Mouse (Mus musculus) CH12.LX (cell line): ENCODE results near the gene Atp8a2. TPM values are rescaled to one million over a fixed set of nuclear protein-coding genes. Genes with fewer than 3 reads are reported as not detected.

ENCODE experiments used
- DNase-seq: peaks from one replicate; pipeline ENCODE4 v3.0.0-alpha.2; 2013; ENCODE audit errors: extremely low read depth
- H3K27ac ChIP-seq: 2 replicates; pipeline ENCODE4 v1.5.1; 2012; ENCODE audit warnings: low read depth, mild to moderate bottlenecking, control low read depth, moderate library complexity; ENCODE audit not compliant: insufficient read depth
- H3K27me3 ChIP-seq: replicated peaks from 2 replicates; pipeline ENCODE3; 2012; ENCODE audit warnings: inconsistent platforms
- H3K36me3 ChIP-seq, 2 experiments: replicated peaks in 1 of 2; 2 replicates each; pipeline versions ENCODE3 to v1.6.1; 2012; ENCODE audit warnings: inconsistent platforms in 1 of 2, low read length in 1 of 2, mild to moderate bottlenecking in 1 of 2, mixed read lengths in 1 of 2, moderate library complexity in 1 of 2; ENCODE audit not compliant: control insufficient read depth in 1 of 2, insufficient read depth in 1 of 2
- H3K4me1 ChIP-seq, 2 experiments: 2 replicates each; pipeline ENCODE4 v1.6.1; 2012; ENCODE audit warnings: inconsistent platforms in 1 of 2, moderate library complexity in 1 of 2; ENCODE audit not compliant: insufficient read depth in 2 of 2, control insufficient read depth in 1 of 2
- H3K4me2 ChIP-seq: 2 replicates; pipeline ENCODE4 v1.6.1; 2012; ENCODE audit warnings: low read depth, mild to moderate bottlenecking, control low read depth; ENCODE audit not compliant: poor library complexity, insufficient read depth, severe bottlenecking
- H3K4me3 ChIP-seq, 3 experiments: fragments of 150-350 bp in 1 of 3; sonication (generic) in 1 of 3; replicated peaks in 1 of 3; 2 replicates each; pipeline versions ENCODE3 to v1.5.1; 2011 to 2012; ENCODE audit warnings: low read depth in 2 of 3, low read length in 2 of 3, mild to moderate bottlenecking in 2 of 3, moderate library complexity in 2 of 3, control low read depth in 1 of 3, improper control_type of control experiment in 1 of 3, inconsistent platforms in 1 of 3, mixed read lengths in 1 of 3; ENCODE audit not compliant: poor library complexity in 1 of 3
- H3K79me2 ChIP-seq: replicated peaks from 2 replicates; pipeline ENCODE4 v1.6.1; 2012; ENCODE audit warnings: mild to moderate bottlenecking, moderate library complexity; ENCODE audit not compliant: control insufficient read depth, poor library complexity, insufficient read depth, severe bottlenecking; ENCODE audit errors: extremely low read depth
- H3K9ac ChIP-seq: 2 replicates; pipeline ENCODE4 v1.6.1; 2012; ENCODE audit warnings: low read depth, mild to moderate bottlenecking, control low read depth, moderate library complexity; ENCODE audit not compliant: insufficient read depth
- H3K9me3 ChIP-seq: replicated peaks from 2 replicates; pipeline ENCODE3; 2012; ENCODE audit warnings: low read length, inconsistent platforms, mixed read lengths
- BHLHE40 ChIP-seq: IDR thresholded peaks from 2 replicates; pipeline ENCODE4 v1.6.1; 2011; ENCODE audit warnings: mild to moderate bottlenecking, low read depth, low read length, improper control_type of control experiment
- CTCF ChIP-seq, 2 experiments: IDR thresholded peaks in 1 of 2; conservative IDR thresholded peaks in 1 of 2; 2 replicates each; pipeline ENCODE4 v1.5.1; 2011 to 2012; ENCODE audit warnings: low read depth in 2 of 2, low read length in 2 of 2, improper control_type of control experiment in 1 of 2, inconsistent platforms in 1 of 2, mild to moderate bottlenecking in 1 of 2, moderate library complexity in 1 of 2
- EP300 ChIP-seq: IDR thresholded peaks from 2 replicates; pipeline ENCODE4 v1.6.1; 2011; ENCODE audit warnings: low read length, improper control_type of control experiment
- ETS1 ChIP-seq: conservative IDR thresholded peaks from 2 replicates; pipeline ENCODE4 v1.6.1; 2012; ENCODE audit warnings: low read depth, mild to moderate bottlenecking, inconsistent platforms, low read length, improper control_type of control experiment, moderate library complexity
- GABPA ChIP-seq: IDR thresholded peaks from 2 replicates; pipeline ENCODE4 v1.6.1; 2012; ENCODE audit warnings: low read depth, low read length, improper control_type of control experiment, inconsistent platforms; ENCODE audit not compliant: insufficient replicate concordance
- HCFC1 ChIP-seq: IDR thresholded peaks from 2 replicates; pipeline ENCODE4 v1.6.1; 2012; ENCODE audit warnings: low read depth, mild to moderate bottlenecking, inconsistent platforms, low read length, improper control_type of control experiment
- IRF4 ChIP-seq: IDR thresholded peaks from 2 replicates; pipeline ENCODE4 v1.6.1; 2014; ENCODE audit warnings: low read depth, mild to moderate bottlenecking, inconsistent platforms, low read length, improper control_type of control experiment
- MAX ChIP-seq: IDR thresholded peaks from 2 replicates; pipeline ENCODE4 v1.6.1; 2011; ENCODE audit warnings: low read length, improper control_type of control experiment
- MYC ChIP-seq: IDR thresholded peaks from 2 replicates; pipeline ENCODE4 v1.6.1; 2011; ENCODE audit warnings: low read depth, mild to moderate bottlenecking, improper control_type of control experiment, low read length
- NELFE ChIP-seq: IDR thresholded peaks from 2 replicates; pipeline ENCODE4 v1.6.1; 2011; ENCODE audit warnings: low read depth, low read length, improper control_type of control experiment
- PAX5 ChIP-seq: IDR thresholded peaks from 2 replicates; pipeline ENCODE4 v1.6.1; 2012; ENCODE audit warnings: low read length, inconsistent platforms, mixed read lengths
- POLR2A ChIP-seq: IDR thresholded peaks from 2 replicates; pipeline ENCODE4 v1.6.1; 2011; ENCODE audit warnings: low read depth, mild to moderate bottlenecking, improper control_type of control experiment, low read length
- POLR2AphosphoS2 ChIP-seq: IDR thresholded peaks from 2 replicates; pipeline ENCODE4 v1.6.1; 2011; ENCODE audit warnings: low read depth, low read length, improper control_type of control experiment
- RAD21 ChIP-seq: IDR thresholded peaks from 2 replicates; pipeline ENCODE4 v1.6.1; 2011; ENCODE audit warnings: low read depth, mild to moderate bottlenecking, low read length, improper control_type of control experiment, moderate library complexity
- RCOR1 ChIP-seq: conservative IDR thresholded peaks from 2 replicates; pipeline ENCODE4 v1.6.1; 2012; ENCODE audit warnings: low read depth, mild to moderate bottlenecking, inconsistent platforms, low read length, improper control_type of control experiment
- SIN3A ChIP-seq: IDR thresholded peaks from 2 replicates; pipeline ENCODE4 v1.6.1; 2012; ENCODE audit warnings: low read length, improper control_type of control experiment, inconsistent platforms
- SMC3 ChIP-seq: IDR thresholded peaks from 2 replicates; pipeline ENCODE4 v1.6.1; 2011; ENCODE audit warnings: low read depth, low read length, improper control_type of control experiment
- TBP ChIP-seq: conservative IDR thresholded peaks from 2 replicates; pipeline ENCODE4 v1.6.1; 2011; ENCODE audit warnings: low read depth, low read length, improper control_type of control experiment
- USF1 ChIP-seq: IDR thresholded peaks from 2 replicates; pipeline ENCODE4 v1.6.1; 2014; ENCODE audit warnings: low read depth, mild to moderate bottlenecking, inconsistent platforms, low read length, improper control_type of control experiment
- ZC3H11A ChIP-seq: IDR thresholded peaks from 2 replicates; pipeline ENCODE4 v1.6.1; 2012; ENCODE audit warnings: low read depth, mild to moderate bottlenecking, inconsistent platforms, low read length, improper control_type of control experiment
- ZMIZ1 ChIP-seq: IDR thresholded peaks from 2 replicates; pipeline ENCODE4 v1.6.1; 2012; ENCODE audit warnings: low read depth, mild to moderate bottlenecking, inconsistent platforms, low read length, improper control_type of control experiment
- dilution Hi-C: fragments of 300-500 bp; cut with MboI; formaldehyde crosslinking; loops from 2 replicates; pipeline ENCODE4 v1.14.3; 2020; ENCODE audit warnings: low sequenced_read_pairs; ENCODE audit not compliant: extremely low pct_unique_long_range_greater_than_20kb, extremely low pct_ligation_motif_present
- in situ Hi-C: fragments of 300-500 bp; cut with MboI; formaldehyde crosslinking; loops from 3 replicates; pipeline ENCODE4 v1.14.3; 2019; ENCODE audit warnings: low sequenced_read_pairs, low pct_ligation_motif_present, low pct_unique_long_range_greater_than_20kb, mixed read lengths
- polyA plus RNA-seq: library from polyadenylated mRNA; unstranded; fragments of >175 nt; gene quantifications from 2 replicates; pipeline ENCODE4 v1.2.1, GENCODE M21; 2012; ENCODE audit warnings: low read depth; ENCODE audit not compliant: insufficient read length
- total RNA-seq, 2 experiments: library from RNA; depleted of rRNA; stranded (reverse); fragments of 300-350 nt in 1 of 2; fragments of >200 nt in 1 of 2; gene quantifications; 2 replicates each; pipeline ENCODE4 v1.2.3; 2012 to 2014

The Atp8a2 gene
- total and polyA plus RNA-seq, 3 experiments = 0.15 to 0.29 (median 0.21) TPM

DNA sequence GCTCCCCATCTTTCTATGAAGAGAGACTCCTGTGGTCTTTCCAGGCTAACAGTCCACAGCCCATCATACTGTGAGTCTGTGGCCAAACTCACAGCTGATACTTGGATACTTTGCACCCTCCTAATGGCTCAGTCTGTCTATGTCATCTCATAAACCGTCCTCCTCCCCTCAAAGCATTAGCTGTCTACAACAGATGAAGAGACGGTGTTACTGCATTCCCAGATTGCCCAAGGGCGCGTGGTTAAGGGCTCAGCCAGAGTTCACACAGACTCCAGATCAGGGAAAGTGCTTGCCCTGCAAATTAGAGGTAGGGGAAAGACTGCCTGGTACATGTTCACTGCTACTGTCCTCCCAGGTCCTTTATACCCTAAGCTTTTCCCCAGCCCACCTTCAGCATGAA, 515.1 kb downstream of the Atp8a2 start:
- no peak for DNase-seq
- in situ Hi-C loops (no loop called here), dilution Hi-C loops (no loop called here)
- no peaks in the 10 kb centered on the region for H3K4me1 ChIP-seq
- TF ChIP-seq HCFC1 (no peak), PAX5 (no peak), EP300 (no peak), MYC (no peak), MAX (no peak), NELFE (no peak), ETS1 (no peak), USF1 (no peak), POLR2AphosphoS2 (no peak), ZC3H11A (no peak), IRF4 (no peak), RAD21 (no peak), BHLHE40 (no peak), GABPA (no peak), CTCF (conservative IDR thresholded peaks at IDR 0.05 in 1 of 2, IDR thresholded peaks at IDR 0.05 in 1 of 2; ENCODE audit: low read depth in 2 of 2, low read length in 2 of 2) (no peak), SMC3 (no peak), SIN3A (no peak), ZMIZ1 (no peak)
- H3K36me3 ChIP-seq = no peaks in the 10 kb centered on the region
- H3K27ac ChIP-seq = no peak overlapping the region
- no peak overlapping the region for H3K9ac ChIP-seq
- H3K4me3 ChIP-seq = no peak overlapping the region
- no peak overlapping the region for H3K4me2 ChIP-seq
- H3K79me2 ChIP-seq = no peaks in the 10 kb centered on the region
- no peaks in the 10 kb centered on the region for H3K27me3 ChIP-seq
- H3K9me3 ChIP-seq = no peaks in the 10 kb centered on the region

DNA sequence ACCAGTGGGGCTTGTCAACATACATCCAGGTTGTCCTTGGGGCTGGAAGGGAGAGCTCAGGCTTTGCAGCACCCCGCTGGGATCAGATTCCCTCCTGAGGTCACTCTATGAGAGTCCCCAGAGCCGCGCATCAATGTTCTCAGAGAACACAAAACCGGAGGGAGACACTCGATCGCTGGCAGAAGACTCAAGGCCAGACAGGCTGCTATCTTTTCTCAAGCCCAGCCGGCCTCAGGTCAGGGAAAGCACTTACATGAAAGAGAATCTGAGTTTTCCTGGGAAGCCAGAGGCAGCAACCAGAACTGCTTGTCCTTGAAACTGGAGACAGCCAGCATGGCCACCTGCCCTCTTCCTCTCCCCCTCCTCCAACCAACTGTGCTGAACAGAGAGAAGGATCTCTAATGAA, 519.4 kb downstream of the Atp8a2 start:
- no peak for TF ChIP-seq POLR2A
- TF ChIP-seq RCOR1 = no peak
- no peak for TF ChIP-seq PAX5
- no peak for TF ChIP-seq NELFE
- no peak for TF ChIP-seq TBP
- TF ChIP-seq, all 38 proteins: peak for 0
- Histone ChIP-seq H3K4me1 (peaks cover 5 to 23% of the 10 kb centered on the region in 2 experiments; a peak in 2 of 4 replicates), H3K9ac (no peak overlapping the region), H3K27ac (no peak overlapping the region), H3K36me3 (no peaks in the 10 kb centered on the region), H3K27me3 (no peaks in the 10 kb centered on the region), H3K9me3 (no peaks in the 10 kb centered on the region), H3K4me2 (no peak overlapping the region), H3K79me2 (no peaks in the 10 kb centered on the region), H3K4me3 (no peak overlapping the region)
- in situ Hi-C loops (no loop called here), dilution Hi-C loops (no loop called here)
- no peak for DNase-seq
